Mouse (Mus musculus): ENCODE results near the gene Il17c.

DNA sequence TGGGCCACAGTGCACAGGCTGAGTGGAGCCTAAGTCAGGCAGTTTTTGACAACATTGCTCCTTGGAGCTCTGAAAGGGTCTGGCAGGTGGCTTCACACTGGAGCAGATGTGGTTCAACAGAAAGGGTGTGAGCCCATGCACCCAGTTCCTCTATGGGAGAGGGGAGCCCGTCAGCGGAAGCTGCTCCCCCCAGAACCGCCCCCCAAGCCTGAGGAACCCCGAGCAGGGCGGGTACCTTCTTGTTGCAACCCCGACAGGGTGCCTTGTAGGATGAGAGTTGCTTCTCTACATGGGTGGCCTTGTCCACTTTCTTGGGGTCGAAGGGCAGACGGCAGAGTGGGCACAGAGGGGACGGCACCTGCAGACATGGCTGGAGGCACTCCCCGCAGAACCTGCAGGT, 48.1 kb downstream of the Il17c start:
- TF ChIP-seq CTCF (IDR thresholded peaks at IDR 0.05; ENCODE audit: control insufficient read depth, insufficient read depth, insufficient replicate concordance, low read depth, low read length), result no peak
- TF ChIP-seq POLR2A (IDR thresholded peaks at IDR 0.05; ENCODE audit: control insufficient read depth, low read depth, low read length), result no peak; the same call in 1 of the 2 replicates

Measured in testis, adult 2 months (tissue).